Mouse (Mus musculus): ENCODE data around the gene Gm14226. TPM values are rescaled to one million over a fixed set of nuclear protein-coding genes. Genes with fewer than 3 reads are reported as not detected.
"Not testable (repeated sequence)": the region's sequence is repeated elsewhere in the genome, so short reads cannot be mapped to it uniquely, and the experiment has no call there.

Gm14226 gene
- 0.08 TPM in 1 of 2 replicates, not detected in the other for total RNA-seq (2014; rRNA removed)
- polyA plus RNA-seq (2015; fragmentation: Nextera tagmentation; extraction: Ambion mirVana), result 0.05 TPM in 1 of 2 replicates, not detected in the other

DNA sequence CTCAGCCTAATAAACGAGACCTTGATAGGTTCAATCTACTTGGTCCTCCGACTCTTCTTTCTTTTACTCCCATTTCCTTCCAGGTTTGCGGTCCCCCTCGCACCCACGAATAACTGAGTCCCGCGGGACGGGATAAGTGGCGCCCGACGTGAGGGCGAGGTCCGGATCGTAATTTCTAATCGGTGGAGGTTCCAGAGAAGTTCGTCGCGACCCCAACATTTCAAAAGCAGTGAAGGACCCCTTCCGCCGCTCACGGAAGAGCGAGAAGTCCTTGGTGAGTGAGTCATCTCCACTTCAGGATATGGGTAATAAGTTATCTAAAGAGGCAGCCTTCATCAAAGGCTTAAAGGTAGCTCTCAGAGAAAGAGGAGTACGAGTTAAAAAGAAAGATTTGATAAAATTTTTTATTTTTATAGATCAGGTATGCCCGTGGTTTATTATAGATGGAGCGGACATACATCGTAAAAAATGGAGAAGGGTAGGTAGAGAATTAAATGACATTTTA is at the start of gene Gm14226:
Gene Gm14226 (plus strand): TSS at position 16 of the 505 bp plus-strand sequence.
- H3K4me1 ChIP-seq (ENCODE audit: insufficient read depth); H3K9me3 ChIP-seq (ENCODE audit: low read length); H3K36me3 ChIP-seq (ENCODE audit: insufficient read depth); DNase-seq; ATAC-seq; H3K27me3 ChIP-seq (ENCODE audit: insufficient read depth, low read length): not testable (repeated sequence)
- peak within 1 kb of the TSS; percentile 46 for H3K4me3 ChIP-seq (ENCODE audit: low read depth, low read length)
- WGBS, result 1% methylated on average over 24 of the region's 26 CpGs
- H3K4me2 ChIP-seq (ENCODE audit: low read depth), result peak within 1 kb of the TSS; percentile 72
- H3K9ac ChIP-seq, result peak within 1 kb of the TSS; percentile 44
- H3K27ac ChIP-seq (ENCODE audit: low read depth, low read length), result peak within 1 kb of the TSS; percentile 70

DNA sequence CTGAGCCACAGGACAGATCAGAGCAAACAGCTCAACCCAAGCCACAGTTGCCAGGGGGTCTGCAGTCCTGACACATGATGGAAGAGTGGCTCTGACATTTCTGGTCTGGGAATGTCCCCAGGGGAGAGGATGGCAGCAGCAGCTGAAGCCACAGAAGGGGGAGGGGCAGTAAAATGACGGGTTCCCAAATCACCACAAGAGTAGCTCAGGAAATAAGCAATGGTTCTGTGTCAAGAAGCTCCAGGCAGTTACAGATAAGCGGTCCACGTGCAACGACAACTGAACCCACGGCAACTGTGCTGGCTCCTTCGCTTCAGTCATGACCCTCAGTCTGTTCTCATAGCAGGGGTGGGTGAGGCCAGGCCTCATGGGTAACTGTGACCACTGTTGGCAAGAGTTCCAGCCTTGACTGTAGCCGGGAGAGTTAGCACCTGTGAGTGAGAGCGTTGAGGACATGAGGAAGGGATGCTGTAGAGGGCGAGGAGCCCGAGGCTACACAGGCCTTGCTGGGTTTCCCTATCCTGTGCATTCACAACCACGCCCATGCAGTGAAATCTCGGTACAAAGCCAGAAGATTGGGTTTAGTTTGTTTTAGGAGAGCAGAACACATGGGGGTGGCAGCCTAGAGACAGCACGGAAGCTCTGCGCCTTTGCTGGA is 48.2 kb upstream of the Gm14226 start:
- not testable (repeated sequence) for H3K4me1 ChIP-seq (ENCODE audit: insufficient read depth); H3K9me3 ChIP-seq (ENCODE audit: low read length); H3K4me3 ChIP-seq (ENCODE audit: low read depth, low read length); H3K27ac ChIP-seq (ENCODE audit: low read depth, low read length); H3K36me3 ChIP-seq (ENCODE audit: insufficient read depth); H3K4me2 ChIP-seq (ENCODE audit: low read depth); ATAC-seq; DNase-seq; H3K27me3 ChIP-seq (ENCODE audit: insufficient read depth, low read length); H3K9ac ChIP-seq
- WGBS, result 82% methylated on average over 14 of the region's 14 CpGs

DNA sequence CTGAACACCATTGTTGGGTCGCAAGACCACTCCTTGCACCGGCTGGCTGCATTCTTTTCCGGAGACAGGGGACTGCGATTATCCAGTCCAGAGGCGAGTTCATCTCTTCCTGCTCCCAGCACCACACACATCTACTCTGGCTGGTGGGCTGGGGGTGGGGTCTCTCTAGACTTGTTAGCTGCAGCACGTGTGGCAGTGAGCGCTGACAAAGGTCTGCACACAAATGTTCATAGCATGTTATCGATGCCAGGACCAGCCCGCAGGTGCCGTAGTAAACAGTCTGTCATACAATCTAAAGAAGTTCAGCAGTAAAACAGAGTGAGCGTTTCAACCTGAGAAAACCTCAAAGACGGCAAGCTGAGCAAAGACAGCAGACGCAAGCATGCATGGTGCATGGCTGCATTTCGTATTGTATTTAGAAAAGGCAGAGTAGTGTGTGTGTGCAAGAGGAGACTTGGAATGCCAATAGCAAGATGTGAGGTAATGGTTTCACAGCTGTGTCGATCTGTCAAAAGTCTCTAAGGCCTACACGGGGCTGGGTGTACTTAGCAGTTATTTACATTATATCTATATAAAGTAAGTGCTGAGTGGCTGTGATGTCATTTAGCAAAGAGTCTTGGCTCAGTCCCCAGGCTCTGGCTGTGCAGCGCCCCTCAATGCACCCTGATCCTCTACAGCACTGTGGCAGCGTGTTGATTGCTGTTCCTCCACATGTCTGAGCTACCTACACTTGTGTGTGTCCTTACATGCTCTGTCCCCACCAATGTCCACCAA is 46.0 kb upstream of the Gm14226 start:
- ATAC-seq, result peak; percentile 16; the same call in 1 of the 2 replicates
- Histone ChIP-seq H3K4me3 (ENCODE audit: low read depth, low read length) (no peak overlapping the region), H3K27me3 (ENCODE audit: insufficient read depth, low read length) (no peaks in the 10 kb centered on the region), H3K27ac (ENCODE audit: low read depth, low read length) (no peak overlapping the region), H3K9me3 (ENCODE audit: low read length) (no peaks in the 10 kb centered on the region), H3K9ac (no peak overlapping the region), H3K4me2 (ENCODE audit: low read depth) (no peak overlapping the region), H3K4me1 (ENCODE audit: insufficient read depth) (no peaks in the 10 kb centered on the region), H3K36me3 (ENCODE audit: insufficient read depth) (no peaks in the 10 kb centered on the region)
- 43% methylated on average over 18 of the region's 18 CpGs for WGBS
- DNase-seq, result peak; percentile 18
- TF ChIP-seq CTCF (IDR thresholded peaks at IDR 0.05; ENCODE audit: low read depth), result no peak

DNA sequence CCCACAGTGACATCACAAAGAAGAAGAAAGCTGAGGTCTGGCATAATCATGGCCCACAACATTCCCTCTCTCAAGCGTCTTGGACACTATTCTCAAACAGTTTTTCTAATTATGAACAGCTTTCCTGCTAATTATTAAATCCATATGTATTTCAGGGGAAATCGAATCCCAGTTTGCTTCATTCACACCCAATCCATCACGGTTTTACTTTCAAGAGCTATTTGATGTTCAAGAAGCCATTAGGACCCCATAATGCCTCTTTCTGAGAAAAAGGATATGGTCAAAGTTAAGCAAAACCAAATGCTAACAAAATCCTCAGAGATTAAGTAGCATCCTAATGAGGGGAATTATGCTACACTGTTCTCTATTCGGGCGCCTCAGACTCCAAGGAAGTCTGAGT is 45.1 kb upstream of the Gm14226 start:
- WGBS, result 78% methylated on average over 5 of the region's 5 CpGs
- no peak overlapping the region for H3K27ac ChIP-seq (ENCODE audit: low read depth, low read length)

DNA sequence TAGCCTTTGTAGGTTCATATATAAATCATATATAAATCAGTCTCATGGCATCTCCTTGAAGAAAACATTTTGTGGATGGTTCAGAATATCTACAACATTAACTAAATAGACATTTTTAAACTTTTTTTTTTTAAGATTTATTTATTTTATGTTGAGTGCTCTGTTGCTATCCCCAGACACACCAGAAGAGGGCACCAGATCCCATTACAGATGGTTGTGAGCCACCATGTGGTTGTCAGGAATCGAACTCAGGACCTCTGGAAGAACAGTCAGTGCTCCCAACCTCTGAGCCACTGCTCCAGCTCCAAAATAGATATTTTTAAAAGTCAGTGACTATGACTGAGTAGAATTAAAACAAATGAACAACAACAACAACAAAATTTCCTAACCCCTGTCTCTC is 31.5 kb upstream of the Gm14226 start:
- Histone ChIP-seq H3K4me1 (ENCODE audit: insufficient read depth) (no peaks in the 10 kb centered on the region), H3K9ac (no peak overlapping the region), H3K27ac (ENCODE audit: low read depth, low read length) (no peak overlapping the region), H3K9me3 (ENCODE audit: low read length) (no peaks in the 10 kb centered on the region), H3K4me3 (ENCODE audit: low read depth, low read length) (no peak overlapping the region), H3K27me3 (ENCODE audit: insufficient read depth, low read length) (no peaks in the 10 kb centered on the region), H3K36me3 (ENCODE audit: insufficient read depth) (no peaks in the 10 kb centered on the region), H3K4me2 (ENCODE audit: low read depth) (no peak overlapping the region)
- WGBS, result 70% methylated on average over 1 of the region's 1 CpGs
- DNase-seq, result no peak
- ATAC-seq, result no peak
- 0 out of 2 replicates have a peak, but pooled peaks have one; percentile 15 for TF ChIP-seq CTCF (IDR thresholded peaks at IDR 0.05; ENCODE audit: low read depth)

More for the DNA sequence above, 45.1 kb upstream of the Gm14226 start:
- H3K4me2 ChIP-seq (ENCODE audit: low read depth), result no peak overlapping the region
- TF ChIP-seq CTCF (IDR thresholded peaks at IDR 0.05; ENCODE audit: low read depth), result no peak
- no peaks in the 10 kb centered on the region for H3K27me3 ChIP-seq (ENCODE audit: insufficient read depth, low read length)
- H3K36me3 ChIP-seq (ENCODE audit: insufficient read depth), result no peaks in the 10 kb centered on the region
- H3K4me3 ChIP-seq (ENCODE audit: low read depth, low read length), result no peak overlapping the region
- no peak for ATAC-seq
- no peaks in the 10 kb centered on the region for H3K4me1 ChIP-seq (ENCODE audit: insufficient read depth)
- no peaks in the 10 kb centered on the region for H3K9me3 ChIP-seq (ENCODE audit: low read length)
- no peak overlapping the region for H3K9ac ChIP-seq
- no peak for DNase-seq

DNA sequence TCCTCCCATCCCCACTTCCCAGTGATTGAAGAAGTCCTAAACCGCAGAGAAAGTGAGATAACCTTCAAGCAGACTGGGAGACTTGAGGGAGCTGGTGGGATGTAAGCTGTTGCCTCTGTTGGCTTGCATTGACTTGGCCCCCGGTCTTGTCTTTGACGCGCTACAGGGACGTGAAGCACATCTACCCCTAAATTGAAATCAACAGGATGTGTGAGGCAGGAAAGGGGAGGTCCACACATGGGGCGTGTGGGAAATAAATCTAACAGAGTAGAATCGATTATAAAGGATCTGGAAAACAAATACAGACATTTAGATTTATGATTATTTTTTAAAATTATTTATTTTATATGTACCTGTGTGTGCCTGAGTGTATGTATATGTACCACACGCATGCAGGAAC is 26.7 kb upstream of the Gm14226 start:
- Histone ChIP-seq H3K9me3 (ENCODE audit: low read length) (no peaks in the 10 kb centered on the region), H3K36me3 (ENCODE audit: insufficient read depth) (no peaks in the 10 kb centered on the region), H3K4me1 (ENCODE audit: insufficient read depth) (no peaks in the 10 kb centered on the region), H3K27ac (ENCODE audit: low read depth, low read length) (no peak overlapping the region), H3K9ac (no peak overlapping the region), H3K27me3 (ENCODE audit: insufficient read depth, low read length) (no peaks in the 10 kb centered on the region), H3K4me3 (ENCODE audit: low read depth, low read length) (no peak overlapping the region), H3K4me2 (ENCODE audit: low read depth) (no peak overlapping the region)
- DNase-seq (no peak), ATAC-seq (no peak)
- no peak for TF ChIP-seq CTCF (IDR thresholded peaks at IDR 0.05; ENCODE audit: low read depth)
- WGBS, result 87% methylated on average over 8 of the region's 8 CpGs

DNA sequence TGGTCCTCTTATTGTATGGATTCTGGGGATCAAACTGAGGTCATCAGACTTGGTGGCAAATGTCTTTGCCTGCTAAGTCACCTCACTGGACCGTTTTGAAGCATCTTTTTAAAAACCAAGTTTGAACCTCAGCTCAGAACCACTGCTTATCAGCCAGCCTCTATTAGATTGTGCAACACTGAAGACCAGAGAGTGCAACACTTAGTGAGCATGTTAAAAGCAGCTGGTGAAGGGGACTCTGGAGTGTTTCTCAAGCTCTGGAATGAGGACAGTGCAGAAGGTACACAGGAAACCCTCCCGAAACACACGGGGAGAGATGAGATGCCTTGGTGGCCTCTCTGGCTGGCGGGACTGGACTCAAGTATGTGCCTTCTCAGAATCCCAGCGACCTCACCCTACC is 26.0 kb upstream of the Gm14226 start:
- Histone ChIP-seq H3K36me3 (ENCODE audit: insufficient read depth) (no peaks in the 10 kb centered on the region), H3K4me2 (ENCODE audit: low read depth) (no peak overlapping the region), H3K4me1 (ENCODE audit: insufficient read depth) (no peaks in the 10 kb centered on the region), H3K4me3 (ENCODE audit: low read depth, low read length) (no peak overlapping the region), H3K27me3 (ENCODE audit: insufficient read depth, low read length) (no peaks in the 10 kb centered on the region), H3K9me3 (ENCODE audit: low read length) (no peaks in the 10 kb centered on the region), H3K9ac (no peak overlapping the region), H3K27ac (ENCODE audit: low read depth, low read length) (no peak overlapping the region)
- WGBS, result 84% methylated on average over 5 of the region's 5 CpGs
- no peak for TF ChIP-seq CTCF (IDR thresholded peaks at IDR 0.05; ENCODE audit: low read depth)
- ATAC-seq (no peak), DNase-seq (no peak)

Measured in forebrain, postnatal 0 days (tissue).